Mouse (Mus musculus) mature B cell (primary cell): ENCODE measurements around the gene Krt75.

ENCODE experiments used
- in situ Hi-C: fragments of 300-500 bp; cut with MboI; formaldehyde crosslinking; loops from 2 replicates; pipeline ENCODE4 v1.14.3; 2019

Krt75 gene

GRCm38 (mm10) chr15:101573796-101574345, at the start of gene Krt75:
TSS of gene Krt75 (minus strand) at chr15:101573904.
- in situ Hi-C loops, result no loop called here

DNA sequence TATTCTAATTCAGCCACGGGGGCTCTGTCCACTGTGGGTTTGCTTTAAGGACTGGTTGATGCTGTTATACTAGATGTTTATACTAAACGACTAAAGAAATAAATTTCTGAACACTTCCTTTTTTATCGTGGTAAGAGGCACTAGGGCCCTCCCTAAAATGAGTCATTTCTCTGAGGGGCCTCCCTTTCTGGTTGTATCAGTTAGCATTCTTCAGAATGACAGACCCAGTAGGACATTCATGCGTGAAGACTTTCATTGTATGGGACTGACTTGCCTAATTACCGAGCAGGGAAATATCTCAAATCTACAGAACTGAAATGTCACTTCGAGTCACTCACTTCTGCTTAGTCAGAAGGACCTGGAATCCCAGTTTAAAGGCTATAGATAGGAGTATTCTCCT, 25.4 kb upstream of the Krt75 start:
- in situ Hi-C loops, result no loop called here

GRCm38 (mm10) chr15:101588216-101588615, 14.5 kb upstream of the Krt75 start:
- in situ Hi-C loops, result no loop called here

DNA sequence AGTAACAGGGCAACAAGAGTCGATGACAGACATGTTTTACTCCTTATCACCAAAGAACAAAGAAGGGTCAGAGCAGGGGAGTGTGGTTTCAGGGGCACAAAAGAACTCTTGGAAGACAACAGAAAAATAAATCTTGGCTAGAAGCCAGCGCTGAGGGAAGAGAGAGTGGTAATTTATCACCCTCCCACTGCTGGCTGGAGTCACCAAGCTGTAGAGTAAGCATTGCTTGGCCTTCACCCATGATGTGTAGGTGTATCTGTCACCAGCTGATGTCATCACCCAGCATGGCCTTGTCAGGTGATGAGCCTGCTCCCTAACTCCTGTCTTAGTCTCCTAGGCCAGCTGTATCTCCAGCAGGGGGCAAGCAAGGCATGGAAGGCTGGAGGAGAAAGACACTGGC, 10.8 kb upstream of the Krt75 start:
- in situ Hi-C loops, result no loop called here

DNA sequence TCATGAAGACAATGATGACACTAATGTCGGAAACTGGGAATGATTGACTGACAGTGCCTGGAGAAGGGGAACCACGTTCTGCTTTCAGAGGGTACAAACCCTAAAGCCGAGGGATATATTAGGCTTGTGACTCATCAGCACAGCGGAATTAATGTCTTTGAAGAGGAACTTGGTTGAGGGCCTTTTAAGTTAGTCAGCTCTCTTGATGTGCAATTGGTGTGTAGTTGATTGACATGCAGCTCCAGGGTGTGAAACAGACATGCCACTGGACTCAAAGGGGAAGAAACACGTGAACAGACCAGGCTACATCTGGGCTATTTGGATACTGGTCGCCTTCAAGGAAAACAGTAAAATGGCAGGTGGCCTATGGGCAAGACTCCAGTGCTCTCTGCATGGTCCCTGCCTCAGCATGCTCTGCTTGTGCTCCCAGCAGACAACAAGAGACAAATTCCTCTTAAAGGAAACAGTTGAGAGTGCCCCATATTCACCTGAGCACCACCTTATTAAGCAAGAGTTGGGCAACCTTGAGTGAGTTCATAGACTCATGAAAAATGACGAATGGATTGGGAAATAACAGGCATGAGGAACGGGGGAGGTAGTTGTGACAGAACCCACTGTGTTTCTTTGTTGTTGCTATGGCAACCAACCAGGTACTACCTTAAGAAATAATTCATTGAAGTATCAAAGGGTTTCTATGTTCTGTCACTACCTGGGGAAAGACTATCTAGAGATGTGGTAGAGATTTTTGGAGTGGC, 9.7 kb upstream of the Krt75 start:
- in situ Hi-C loops, result no loop called here

DNA sequence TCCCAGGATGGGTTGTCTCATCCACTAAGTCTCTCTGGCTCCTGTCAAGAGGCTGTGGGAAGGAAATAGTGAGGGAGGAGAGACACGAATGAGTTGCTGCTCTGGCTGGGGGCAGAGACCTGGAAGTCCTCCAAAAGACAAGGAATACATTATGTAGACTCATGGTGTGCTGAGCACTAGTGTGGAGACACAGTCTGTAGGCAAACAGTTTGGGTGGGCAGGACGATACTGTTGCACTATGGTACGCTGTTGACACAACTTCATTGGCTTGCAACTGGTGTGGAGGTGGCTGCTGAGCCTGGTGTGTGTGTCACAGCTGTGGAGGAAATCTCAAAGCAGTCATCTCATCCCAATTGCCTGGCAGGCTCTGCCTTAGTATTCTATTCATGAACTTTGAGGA, 8.0 kb upstream of the Krt75 start:
- in situ Hi-C loops, result no loop called here

GRCm38 (mm10) chr15:101575506-101575905, 1.8 kb upstream of the Krt75 start:
- in situ Hi-C loops, result no loop called here

DNA sequence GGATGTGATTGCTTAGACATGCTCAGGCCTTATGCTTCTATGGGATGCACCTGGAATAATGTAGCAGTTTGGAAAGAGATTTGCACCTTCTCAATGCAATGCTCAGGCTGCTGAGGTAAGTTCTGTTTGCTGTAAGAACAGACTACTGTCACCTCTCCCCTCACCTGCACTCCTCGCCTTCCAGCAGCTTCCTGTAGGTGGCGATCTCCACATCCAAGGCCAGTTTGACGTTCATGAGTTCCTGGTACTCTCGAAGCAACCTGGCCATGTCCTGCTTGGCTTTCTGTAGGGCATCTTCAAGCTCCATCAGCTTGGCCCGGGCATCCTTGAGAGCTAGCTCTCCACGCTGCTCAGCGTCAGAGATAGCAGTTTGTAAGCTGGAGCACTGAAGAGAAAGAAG, 5.9 kb downstream of the Krt75 start:
- in situ Hi-C loops, result no loop called here

GRCm38 (mm10) chr15:101562850-101563249, 10.9 kb downstream of the Krt75 start, which contains the start of gene Krt90:
TSS of gene Krt90 (minus strand) at chr15:101562950.
- in situ Hi-C loops, result no loop called here

DNA sequence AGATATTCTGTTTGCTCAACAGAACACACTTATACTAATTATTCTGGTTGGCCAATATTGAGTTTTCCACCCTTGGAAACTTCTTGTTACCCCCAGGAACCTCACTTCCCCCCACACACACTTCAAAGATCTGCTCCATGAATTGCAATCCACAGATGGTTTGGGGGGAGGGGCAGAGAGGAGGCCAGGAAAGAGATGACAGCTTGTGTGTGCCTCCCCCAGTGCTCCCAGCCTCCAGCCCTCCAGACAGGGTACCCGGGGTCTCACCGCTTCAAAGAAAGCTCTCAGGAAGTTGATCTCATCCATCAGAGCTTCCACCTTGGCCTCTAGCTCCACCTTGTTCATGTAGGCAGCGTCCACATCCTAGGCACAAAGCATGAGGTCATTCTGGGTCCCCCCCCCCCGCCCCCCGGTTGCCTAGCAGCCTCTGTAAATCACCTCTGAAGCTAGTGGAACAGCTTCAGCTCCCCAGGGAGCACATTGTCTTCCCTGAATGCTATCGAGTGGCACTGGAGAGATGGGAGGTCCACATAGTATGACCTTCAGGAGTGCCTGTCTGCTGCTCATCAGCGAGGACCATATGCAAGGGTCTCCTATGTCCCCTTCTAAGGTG, 15.6 kb downstream of the Krt75 start:
- in situ Hi-C loops, result no loop called here

- in situ Hi-C loops, result no loop called here
These were observed 20.5 kb downstream of the Krt75 start for GRCm38 (mm10) chr15:101553169-101553568.

GRCm38 (mm10) chr15:101552188-101552587, 21.5 kb downstream of the Krt75 start:
- in situ Hi-C loops, result no loop called here

DNA sequence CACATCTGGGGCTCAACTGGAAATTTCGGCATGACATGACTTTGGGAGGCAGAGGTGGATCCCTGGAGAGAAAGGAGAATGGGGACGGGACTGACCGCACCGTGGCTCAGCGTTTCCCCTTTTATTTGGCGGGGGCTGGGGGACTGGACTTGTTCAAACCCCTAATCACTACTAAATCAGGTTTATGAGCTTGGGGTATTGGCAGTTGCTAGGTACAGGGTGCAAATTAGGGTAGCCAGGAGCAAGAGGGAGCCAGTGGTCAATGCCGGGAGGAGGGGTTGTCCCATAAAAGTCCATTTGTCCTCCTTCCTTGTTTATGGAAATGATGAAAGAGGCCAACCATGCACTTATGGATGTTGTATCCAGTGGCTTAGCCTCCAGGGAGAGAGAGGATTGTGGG, 23.1 kb downstream of the Krt75 start, which contains the start of gene Krt82:
Gene Krt82, minus strand, starts transcription at position 101 of the 400 bp plus-strand sequence.
- in situ Hi-C loops, result no loop called here

- in situ Hi-C loops, result no loop called here
These were observed 29.2 kb downstream of the Krt75 start for GRCm38 (mm10) chr15:101544478-101544877.

GRCm38 (mm10) chr15:101542543-101542942, 31.2 kb downstream of the Krt75 start:
- in situ Hi-C loops, result no loop called here

GRCm38 (mm10) chr15:101538580-101538900, 35.2 kb downstream of the Krt75 start:
- in situ Hi-C loops, result no loop called here

- in situ Hi-C loops, result no loop called here
These were observed 35.7 kb downstream of the Krt75 start for GRCm38 (mm10) chr15:101537864-101538579.

- in situ Hi-C loops, result no loop called here
These were observed 37.5 kb downstream of the Krt75 start for GRCm38 (mm10) chr15:101536054-101536850.

- in situ Hi-C loops, result no loop called here
These were observed 41.0 kb downstream of the Krt75 start, which contains the start of gene Krt84 for GRCm38 (mm10) chr15:101532720-101533119. TSS of gene Krt84 (minus strand) at chr15:101532820.

DNA sequence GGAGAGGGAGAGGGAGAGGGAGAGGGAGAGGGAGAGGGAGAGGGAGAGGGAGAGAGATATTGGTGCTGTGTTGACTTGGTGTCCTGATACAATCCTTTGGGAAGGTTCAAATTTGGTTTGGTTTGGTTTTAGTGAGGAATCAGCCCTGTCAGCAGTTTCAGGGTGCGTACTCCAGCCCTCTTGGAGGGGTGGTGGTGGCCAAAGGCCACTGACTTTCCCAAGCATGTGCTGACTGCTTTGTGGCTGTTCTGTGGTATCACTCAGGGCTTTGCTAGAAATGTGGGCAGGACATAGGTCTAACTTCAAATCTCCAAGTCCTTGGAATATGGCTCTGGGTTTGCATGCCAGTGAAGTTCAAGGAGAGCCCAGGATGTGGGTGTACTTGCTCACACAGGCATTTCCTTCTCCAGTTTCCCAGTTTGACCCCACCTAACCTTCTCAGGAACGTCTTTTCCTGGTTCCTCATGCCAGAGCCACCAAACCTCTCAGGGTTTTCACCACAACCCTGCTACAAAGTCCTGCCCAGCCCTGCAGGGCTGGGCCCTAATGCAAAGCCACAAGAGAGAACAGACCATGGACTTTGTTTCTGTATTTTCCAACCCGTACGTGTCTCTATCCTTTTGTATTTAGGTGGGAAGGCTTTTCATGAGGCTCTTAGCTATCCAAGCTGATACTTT, 51.0 kb downstream of the Krt75 start:
- in situ Hi-C loops, result no loop called here

DNA sequence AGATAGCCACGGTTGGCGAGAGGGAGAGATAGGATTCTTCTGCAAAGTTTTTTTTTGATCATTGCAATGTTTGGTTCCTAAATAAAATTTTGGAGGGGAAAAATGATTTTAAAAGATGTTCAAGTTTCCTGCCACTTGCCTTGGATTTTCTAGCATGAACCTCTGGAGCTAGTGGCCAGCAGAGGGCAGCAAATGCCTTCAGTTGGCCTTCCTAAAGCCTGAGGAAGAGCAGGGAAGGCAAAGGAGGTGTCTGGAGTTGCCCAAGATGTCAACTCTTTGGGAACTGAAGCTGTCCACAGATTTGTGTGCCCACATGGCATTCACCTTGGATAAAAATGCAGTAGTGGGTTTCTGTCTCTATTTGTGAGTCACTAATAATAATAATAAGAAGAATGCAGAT, 53.9 kb downstream of the Krt75 start:
- in situ Hi-C loops, result no loop called here
